Mouse (Mus musculus): Measurements from ENCODE around the gene Rpap3. TPM values are rescaled to one million over a fixed set of nuclear protein-coding genes. Genes with fewer than 3 reads are reported as not detected.
A peak's percentile ranks its signal among the peaks of the same experiment; 100 is the strongest.

Rpap3 gene
- polyA plus RNA-seq, 1 experiment from 2014 or later = 29.7 TPM

DNA sequence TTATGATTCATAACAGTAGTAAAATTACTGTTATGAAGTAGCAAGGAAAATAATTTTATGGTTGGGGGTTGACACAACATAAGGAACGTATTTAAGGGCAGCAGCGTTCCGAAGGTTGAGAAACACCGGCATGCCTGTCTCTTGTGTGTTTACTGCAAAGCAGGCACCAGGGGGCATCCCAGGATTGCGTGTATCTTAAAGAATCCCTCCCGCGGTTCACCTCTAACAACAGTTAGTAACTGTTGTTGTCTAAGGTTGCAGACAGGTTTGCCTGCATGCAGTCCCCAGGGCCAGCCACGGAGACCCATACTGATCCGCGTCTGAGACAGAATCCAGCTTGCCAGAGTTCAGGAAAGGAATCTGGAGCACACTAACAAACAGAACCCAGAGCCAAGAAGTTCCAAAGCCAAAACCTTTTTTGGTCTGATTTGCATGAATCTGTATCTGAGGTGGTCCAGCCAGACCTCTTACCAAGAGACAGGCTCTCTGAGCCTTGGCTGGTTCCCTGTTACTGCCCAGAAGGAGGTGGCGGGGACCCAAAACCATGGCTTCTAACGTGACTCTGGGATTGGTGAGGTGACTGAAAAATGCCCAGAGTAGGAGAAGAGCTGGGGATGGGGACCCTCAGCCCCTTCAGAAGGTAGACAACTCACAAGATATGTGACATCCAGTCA lies 12.4 kb upstream of the Rpap3 start:
- WGBS = 34% methylated on average over 12 of the region's 12 CpGs
- DNase-seq (ENCODE audit: low spot score) = peak; percentile 61
- Histone ChIP-seq H3K27ac (0 out of 2 replicates have a peak overlapping the region, but pooled peaks have one; percentile 16), H3K9me3 (no peaks in the 10 kb centered on the region), H3K4me1 (replicated peaks) (peaks cover 20% of the 10 kb centered on the region), H3K36me3 (no peaks in the 10 kb centered on the region), H3K27me3 (ENCODE audit: insufficient read depth, poor library complexity, severe bottlenecking) (0 out of 2 replicates have a peak, but pooled peaks cover 4% of the 10 kb centered on the region), H3K4me3 (no peak overlapping the region)

DNA sequence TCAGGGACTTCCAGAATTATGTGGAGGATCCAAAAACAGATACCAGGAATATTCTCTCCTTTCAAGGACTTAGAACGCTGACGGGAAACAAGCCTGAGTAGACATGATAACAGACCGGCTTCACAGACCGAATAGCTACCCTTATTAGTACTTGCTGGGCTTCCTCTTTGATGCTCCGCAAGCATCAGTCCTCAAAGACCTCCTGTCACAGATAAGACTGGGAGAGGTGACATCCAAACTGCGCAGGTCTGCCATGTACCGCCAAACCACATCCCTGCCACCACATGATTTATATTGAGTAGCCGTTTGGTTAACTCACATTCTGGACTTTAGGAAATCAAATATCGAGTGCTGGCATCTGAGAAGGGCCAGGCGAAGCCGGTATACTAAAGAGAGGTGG lies 11.2 kb upstream of the Rpap3 start:
- no peaks in the 10 kb centered on the region for H3K36me3 ChIP-seq
- no peak for DNase-seq (ENCODE audit: low spot score)
- 93% methylated on average over 11 of the region's 11 CpGs for WGBS
- 0 out of 2 replicates have a peak, but pooled peaks cover 4% of the 10 kb centered on the region for H3K27me3 ChIP-seq (ENCODE audit: insufficient read depth, poor library complexity, severe bottlenecking)
- peaks cover 29% of the 10 kb centered on the region for H3K4me1 ChIP-seq (replicated peaks)
- no peak overlapping the region for H3K4me3 ChIP-seq
- H3K27ac ChIP-seq = no peak overlapping the region
- no peaks in the 10 kb centered on the region for H3K9me3 ChIP-seq

DNA sequence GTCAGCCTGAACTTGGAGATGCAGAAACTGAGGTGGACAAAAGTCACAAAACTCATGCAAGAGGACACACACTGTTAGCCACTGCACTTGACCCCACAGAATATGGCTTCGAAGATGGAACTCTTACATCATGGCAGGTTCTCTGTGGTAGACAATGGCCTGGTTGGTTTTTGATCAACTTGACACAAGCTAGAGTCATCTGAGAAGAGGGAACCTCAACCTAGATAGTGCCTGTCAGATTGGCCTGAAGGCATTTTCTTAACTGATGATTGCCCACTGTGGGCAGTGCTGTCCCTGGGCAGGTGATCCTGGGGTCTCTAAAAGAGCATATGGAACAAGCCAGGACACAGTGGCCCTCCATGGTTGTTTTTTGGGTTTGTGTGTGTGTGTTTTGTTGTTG lies 10.1 kb upstream of the Rpap3 start:
- H3K27ac ChIP-seq = no peak overlapping the region
- no peaks in the 10 kb centered on the region for H3K36me3 ChIP-seq
- WGBS = 96% methylated on average over 1 of the region's 1 CpGs
- H3K27me3 ChIP-seq (ENCODE audit: insufficient read depth, poor library complexity, severe bottlenecking) = 0 out of 2 replicates have a peak, but pooled peaks cover 4% of the 10 kb centered on the region
- no peak for DNase-seq (ENCODE audit: low spot score)
- no peak overlapping the region for H3K4me3 ChIP-seq
- no peaks in the 10 kb centered on the region for H3K9me3 ChIP-seq
- peaks cover 25% of the 10 kb centered on the region for H3K4me1 ChIP-seq (replicated peaks)

DNA sequence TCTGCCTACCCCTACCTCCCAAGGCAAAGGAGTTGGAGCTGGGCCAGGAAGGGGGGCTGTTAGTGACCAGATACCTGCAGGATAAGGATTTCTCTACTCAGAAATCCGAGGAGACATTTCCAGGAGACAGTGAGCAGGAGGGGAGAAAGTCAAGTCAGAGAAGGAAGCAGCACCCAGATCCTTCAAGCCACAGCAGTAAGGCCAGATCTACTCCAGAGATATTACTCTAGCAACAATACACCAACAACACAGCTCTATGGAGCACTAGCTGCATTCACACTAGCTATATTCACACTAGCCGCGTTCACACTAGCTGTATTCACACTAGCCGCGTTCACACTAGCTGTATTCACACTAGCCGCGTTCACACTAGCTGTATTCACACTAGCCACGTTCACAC lies 9.5 kb upstream of the Rpap3 start:
- Histone ChIP-seq H3K36me3 (no peaks in the 10 kb centered on the region), H3K27me3 (ENCODE audit: insufficient read depth, poor library complexity, severe bottlenecking) (0 out of 2 replicates have a peak, but pooled peaks cover 4% of the 10 kb centered on the region), H3K9me3 (no peaks in the 10 kb centered on the region), H3K27ac (no peak overlapping the region), H3K4me3 (no peak overlapping the region), H3K4me1 (replicated peaks) (peaks cover 25% of the 10 kb centered on the region)
- no peak for DNase-seq (ENCODE audit: low spot score)
- 90% methylated on average over 8 of the region's 8 CpGs for WGBS

DNA sequence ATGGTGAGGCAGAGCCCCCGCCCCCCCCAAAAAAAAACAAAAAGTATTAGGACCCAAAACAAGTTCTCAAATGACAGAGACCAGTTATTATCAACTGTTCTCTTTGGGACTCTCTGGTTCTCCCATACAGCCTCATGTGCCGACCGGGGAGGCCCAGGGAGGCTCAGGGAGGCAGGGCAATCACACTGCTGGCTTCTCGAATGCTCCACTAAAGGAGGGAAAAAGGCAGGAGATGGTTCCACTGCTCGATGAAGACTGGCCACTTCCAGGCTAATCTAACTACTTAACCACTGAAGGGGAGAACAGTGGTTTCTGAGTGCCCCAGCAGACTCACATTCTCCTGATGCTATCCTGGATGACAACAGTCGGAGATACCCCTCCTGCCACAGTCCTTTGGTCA lies 6.9 kb upstream of the Rpap3 start:
- Histone ChIP-seq H3K27ac (no peak overlapping the region), H3K36me3 (no peaks in the 10 kb centered on the region), H3K27me3 (ENCODE audit: insufficient read depth, poor library complexity, severe bottlenecking) (no peaks in the 10 kb centered on the region), H3K4me3 (no peak overlapping the region), H3K9me3 (no peaks in the 10 kb centered on the region), H3K4me1 (replicated peaks) (peaks cover 17% of the 10 kb centered on the region)
- no peak for DNase-seq (ENCODE audit: low spot score)
- 69% methylated on average over 6 of the region's 6 CpGs for WGBS

DNA sequence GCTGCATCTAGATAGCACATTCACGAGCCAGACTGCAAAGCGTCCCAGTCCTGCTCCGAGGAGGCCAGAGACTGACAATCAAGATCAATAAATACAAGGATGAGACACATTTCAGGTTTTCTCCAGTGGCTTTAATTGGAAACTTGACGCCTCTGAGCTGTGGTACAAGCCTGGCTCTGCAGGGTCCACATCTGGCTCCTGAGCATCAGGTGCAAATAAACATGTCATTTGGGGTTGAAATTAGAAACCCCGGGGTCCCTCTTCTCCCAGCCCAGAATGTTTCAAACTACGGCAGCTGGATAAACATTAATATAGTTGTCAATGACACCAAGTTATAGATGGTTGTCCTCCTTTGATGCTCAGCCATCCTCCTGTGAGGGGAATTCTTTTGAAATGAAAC lies 5.3 kb upstream of the Rpap3 start:
- DNase-seq (ENCODE audit: low spot score) = no peak
- WGBS = 66% methylated on average over 6 of the region's 6 CpGs
- Histone ChIP-seq H3K27ac (no peak overlapping the region), H3K36me3 (no peaks in the 10 kb centered on the region), H3K9me3 (no peaks in the 10 kb centered on the region), H3K4me1 (replicated peaks) (peaks cover 23% of the 10 kb centered on the region), H3K27me3 (ENCODE audit: insufficient read depth, poor library complexity, severe bottlenecking) (no peaks in the 10 kb centered on the region), H3K4me3 (no peak overlapping the region)

DNA sequence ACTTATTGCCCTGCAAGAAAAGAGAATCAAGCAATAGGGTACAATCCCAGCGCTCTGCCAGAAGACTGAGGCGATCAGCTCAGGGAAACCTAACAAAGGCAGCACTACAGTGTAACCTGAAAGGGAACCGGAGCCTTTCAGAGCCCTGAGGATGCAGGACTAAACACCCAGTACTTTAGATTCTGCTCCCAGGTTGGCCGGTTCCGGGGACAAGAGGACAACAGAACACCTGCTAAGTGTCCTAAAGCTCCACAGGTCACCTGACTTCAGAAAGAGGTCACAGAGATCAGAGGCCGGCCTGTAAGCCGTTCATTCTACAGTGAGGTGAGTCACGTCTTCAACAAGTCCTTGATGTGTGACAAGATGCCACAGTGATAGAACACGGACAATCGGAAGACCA lies 9.0 kb downstream of the Rpap3 start:
- H3K4me1 ChIP-seq (replicated peaks) = no peaks in the 10 kb centered on the region
- 90% methylated on average over 10 of the region's 10 CpGs for WGBS
- DNase-seq (ENCODE audit: low spot score) = no peak
- H3K4me3 ChIP-seq = no peak overlapping the region
- H3K27ac ChIP-seq = no peak overlapping the region
- no peaks in the 10 kb centered on the region for H3K9me3 ChIP-seq
- H3K36me3 ChIP-seq = peaks cover 99% of the 10 kb centered on the region
- H3K27me3 ChIP-seq (ENCODE audit: insufficient read depth, poor library complexity, severe bottlenecking) = no peaks in the 10 kb centered on the region

DNA sequence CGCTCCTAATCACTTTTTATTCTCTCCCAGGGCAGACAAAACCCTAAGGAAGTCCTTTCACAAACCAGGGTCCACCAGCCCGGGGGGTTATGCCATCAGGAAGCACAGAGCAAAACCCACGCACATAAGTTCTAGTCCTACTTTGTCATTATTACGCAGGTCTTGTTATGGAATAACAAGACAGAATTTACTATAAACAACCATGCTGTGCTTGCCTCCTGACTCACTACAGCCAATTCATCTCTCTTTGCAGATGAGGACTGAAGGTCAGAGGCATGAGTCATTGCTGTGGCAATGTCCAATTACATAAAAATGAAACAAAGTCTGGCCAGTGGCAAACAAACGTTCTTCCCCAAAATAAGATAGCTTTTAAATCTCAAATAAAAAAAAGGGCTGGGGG lies 12.2 kb downstream of the Rpap3 start:
- peaks cover 99% of the 10 kb centered on the region for H3K36me3 ChIP-seq
- H3K4me3 ChIP-seq = no peak overlapping the region
- no peaks in the 10 kb centered on the region for H3K27me3 ChIP-seq (ENCODE audit: insufficient read depth, poor library complexity, severe bottlenecking)
- no peak for DNase-seq (ENCODE audit: low spot score)
- no peak overlapping the region for H3K27ac ChIP-seq
- H3K4me1 ChIP-seq (replicated peaks) = no peaks in the 10 kb centered on the region
- 94% methylated on average over 5 of the region's 5 CpGs for WGBS
- no peaks in the 10 kb centered on the region for H3K9me3 ChIP-seq

DNA sequence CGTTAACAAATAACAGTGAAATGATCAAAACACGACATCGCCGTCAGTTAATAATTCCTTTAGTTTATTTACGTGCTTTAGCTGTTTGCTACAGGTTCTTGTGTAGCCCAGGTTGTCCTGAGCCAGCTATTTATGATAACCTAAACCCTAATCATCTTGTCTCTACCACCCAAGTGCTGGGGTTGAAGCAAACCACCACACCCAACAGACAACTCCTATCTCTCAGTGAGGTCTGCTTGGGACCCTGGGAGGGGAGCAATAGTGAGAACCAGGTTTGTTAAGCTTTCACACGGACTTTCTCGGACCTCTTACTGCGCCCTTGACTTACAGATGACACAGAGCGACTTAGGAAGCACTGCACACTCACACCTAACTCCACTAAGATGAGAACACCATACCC lies 21.5 kb downstream of the Rpap3 start:
- H3K4me1 ChIP-seq (replicated peaks) = no peaks in the 10 kb centered on the region; the same call in 1 of the 2 replicates
- peaks cover 100% of the 10 kb centered on the region for H3K36me3 ChIP-seq
- H3K27me3 ChIP-seq (ENCODE audit: insufficient read depth, poor library complexity, severe bottlenecking) = no peaks in the 10 kb centered on the region
- DNase-seq (ENCODE audit: low spot score) = no peak
- no peak overlapping the region for H3K27ac ChIP-seq
- WGBS = 94% methylated on average over 9 of the region's 9 CpGs
- no peak overlapping the region for H3K4me3 ChIP-seq
- H3K9me3 ChIP-seq = no peaks in the 10 kb centered on the region

DNA sequence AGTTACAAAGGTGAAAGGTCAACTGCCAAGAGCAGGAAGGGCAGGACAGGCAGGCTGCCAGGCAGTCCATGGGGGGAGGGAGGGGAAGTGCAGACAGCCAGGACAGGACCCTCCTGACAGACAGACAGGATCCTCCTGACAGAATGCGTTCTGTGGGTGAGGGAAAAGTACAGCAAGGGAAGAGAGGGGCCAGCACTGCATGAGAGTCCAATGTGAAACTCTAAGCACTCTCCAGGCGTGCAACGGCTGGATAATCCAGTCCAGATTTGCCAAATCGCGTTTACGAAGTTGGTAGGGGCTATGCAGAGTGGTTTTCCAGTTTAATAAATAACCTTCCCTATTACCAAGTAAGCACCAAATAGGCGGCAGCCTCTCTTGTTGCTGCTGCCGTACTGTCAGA lies 23.6 kb downstream of the Rpap3 start:
- Histone ChIP-seq H3K9me3 (no peaks in the 10 kb centered on the region), H3K36me3 (peaks cover 99% of the 10 kb centered on the region), H3K4me1 (replicated peaks) (no peaks in the 10 kb centered on the region; the same call in 1 of the 2 replicates), H3K27ac (no peak overlapping the region), H3K27me3 (ENCODE audit: insufficient read depth, poor library complexity, severe bottlenecking) (no peaks in the 10 kb centered on the region), H3K4me3 (no peak overlapping the region)
- DNase-seq (ENCODE audit: low spot score) = no peak
- 91% methylated on average over 8 of the region's 8 CpGs for WGBS

DNA sequence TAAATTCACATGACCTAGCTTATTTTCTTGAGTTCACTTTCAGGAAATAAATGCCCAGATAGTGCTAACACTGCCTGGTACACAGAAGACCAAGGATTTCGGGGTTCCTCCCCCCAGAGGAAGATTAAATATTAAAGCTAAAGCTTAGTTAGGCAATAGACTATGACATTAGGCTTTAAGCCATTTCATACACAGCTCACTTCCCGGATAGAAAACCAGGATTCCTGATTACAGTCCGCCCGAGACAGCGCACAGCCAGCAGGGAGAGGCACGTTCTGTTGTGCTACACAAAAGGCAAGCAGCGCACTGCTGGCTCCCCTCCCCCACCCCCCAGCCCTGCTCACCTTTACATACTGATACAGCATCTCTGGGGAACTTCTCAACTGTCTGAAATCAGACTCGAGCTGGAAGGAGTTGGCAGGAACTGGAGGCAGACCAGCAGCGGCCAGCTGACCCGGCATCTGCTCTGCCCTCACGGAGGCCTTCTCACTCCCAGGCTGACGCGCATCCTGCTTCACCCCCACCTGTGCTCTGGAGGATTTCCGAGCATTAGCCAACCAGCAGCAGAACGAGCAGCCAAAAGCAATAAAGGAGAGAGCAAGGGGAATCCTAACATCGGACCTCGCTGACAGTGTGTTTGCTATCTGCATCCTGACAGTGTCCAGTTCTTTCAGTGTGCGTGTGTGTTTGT lies 25.5 kb downstream of the Rpap3 start:
- DNase-seq (ENCODE audit: low spot score) = no peak
- H3K9me3 ChIP-seq = no peaks in the 10 kb centered on the region
- WGBS = 83% methylated on average over 18 of the region's 18 CpGs
- no peaks in the 10 kb centered on the region for H3K27me3 ChIP-seq (ENCODE audit: insufficient read depth, poor library complexity, severe bottlenecking)
- H3K27ac ChIP-seq = no peak overlapping the region
- H3K36me3 ChIP-seq = peaks cover 98% of the 10 kb centered on the region
- no peak overlapping the region for H3K4me3 ChIP-seq
- H3K4me1 ChIP-seq (replicated peaks) = no peaks in the 10 kb centered on the region; the same call in 1 of the 2 replicates

DNA sequence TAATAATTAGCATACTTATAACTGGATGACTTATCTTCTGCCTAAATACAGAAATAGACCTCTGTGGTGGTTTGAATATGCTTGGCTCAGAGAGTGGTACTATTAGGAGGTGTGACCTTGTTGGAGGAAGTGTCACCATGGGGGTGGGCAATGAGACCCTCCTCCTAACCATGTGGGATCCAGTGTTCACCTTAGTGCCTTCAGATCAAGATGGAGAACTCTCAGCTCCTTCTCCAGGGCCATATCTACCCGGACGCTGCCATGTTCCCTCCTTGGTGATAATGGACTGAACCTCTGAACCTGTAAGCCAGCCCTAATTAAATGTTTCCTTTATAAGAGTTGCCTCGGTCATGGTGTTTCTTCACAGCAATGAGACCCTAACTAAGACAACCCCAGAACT lies 28.3 kb downstream of the Rpap3 start:
- WGBS = 94% methylated on average over 3 of the region's 3 CpGs
- Histone ChIP-seq H3K4me1 (replicated peaks) (peaks cover 5% of the 10 kb centered on the region), H3K27me3 (ENCODE audit: insufficient read depth, poor library complexity, severe bottlenecking) (no peaks in the 10 kb centered on the region), H3K36me3 (peaks cover 98% of the 10 kb centered on the region), H3K9me3 (no peaks in the 10 kb centered on the region), H3K4me3 (no peak overlapping the region), H3K27ac (no peak overlapping the region)
- no peak for DNase-seq (ENCODE audit: low spot score)

DNA sequence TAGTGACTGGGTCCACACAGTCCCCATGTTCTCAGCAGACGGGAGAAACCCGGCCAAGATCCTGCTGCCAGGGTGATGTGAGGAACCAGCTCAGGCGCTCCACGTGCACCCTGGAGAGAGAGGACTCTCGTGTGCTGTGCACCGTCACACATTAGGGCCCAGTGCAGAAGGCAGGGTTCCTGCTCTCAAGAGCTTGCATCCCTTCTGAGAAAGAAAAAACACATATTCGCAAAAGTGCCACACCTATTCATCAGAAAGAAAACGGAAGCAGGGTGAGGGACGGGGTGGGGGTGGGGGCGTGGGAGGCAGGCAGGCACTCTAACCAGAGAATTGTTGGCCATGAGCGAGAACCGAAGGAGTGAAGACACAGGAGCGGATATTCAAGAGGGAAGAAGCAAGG lies 29.7 kb downstream of the Rpap3 start:
- no peak overlapping the region for H3K27ac ChIP-seq
- H3K27me3 ChIP-seq (ENCODE audit: insufficient read depth, poor library complexity, severe bottlenecking) = no peaks in the 10 kb centered on the region
- no peak overlapping the region for H3K4me3 ChIP-seq
- 93% methylated on average over 13 of the region's 13 CpGs for WGBS
- no peak for DNase-seq (ENCODE audit: low spot score)
- no peaks in the 10 kb centered on the region for H3K9me3 ChIP-seq
- peaks cover 13% of the 10 kb centered on the region for H3K4me1 ChIP-seq (replicated peaks)
- peaks cover 96% of the 10 kb centered on the region for H3K36me3 ChIP-seq

Measured in hindbrain, embryonic 10.5 days (tissue).